Mouse (Mus musculus) inflammation-experienced regulatory T-cells (primary cell): ENCODE measurements around the gene Gm13275. TPM values are rescaled to one million over a fixed set of nuclear protein-coding genes. Genes with fewer than 3 reads are reported as not detected.

Experiments
- polyA plus RNA-seq, 2 experiments: library from polyadenylated mRNA; unstranded; fragments of 100-300 nt; shearing (Covaris generic); gene quantifications; one replicate each; pipeline ENCODE4 v1.2.1; 2017

The Gm13275 gene
- polyA plus RNA-seq = not detected

GRCm38 (mm10) chr4:88793936-88794675, at the start of gene Gm13275:
Gene Gm13275, plus strand, starts transcription at chr4:88794487.

DNA sequence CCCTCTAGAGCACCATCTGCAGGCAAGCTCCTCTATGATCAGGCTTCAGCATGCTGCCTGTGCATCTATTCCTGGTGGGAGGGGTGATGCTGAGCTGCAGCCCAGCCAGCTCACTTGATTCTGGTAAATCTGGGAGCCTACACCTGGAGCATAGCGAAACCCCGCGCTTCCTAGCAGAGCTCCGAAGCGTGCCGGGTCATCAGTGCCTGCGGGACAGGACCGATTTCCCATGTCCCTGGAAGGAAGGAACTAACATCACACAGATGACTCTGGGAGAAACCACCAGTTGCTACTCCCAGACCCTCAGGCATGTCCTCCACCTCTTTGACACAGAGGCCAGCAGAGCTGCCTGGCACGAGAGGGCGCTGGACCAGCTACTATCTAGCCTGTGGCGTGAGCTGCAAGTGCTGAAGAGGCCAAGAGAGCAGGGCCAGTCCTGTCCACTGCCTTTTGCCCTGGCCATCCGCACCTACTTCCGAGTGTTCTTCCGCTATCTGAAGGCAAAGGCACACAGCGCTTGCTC, 39.4 kb upstream of the Gm13275 start, which contains the start of gene Gm13271:
Gene Gm13271, plus strand, starts transcription at position 51 of the 523 bp plus-strand sequence.

GRCm38 (mm10) chr4:88759610-88760268, 34.5 kb upstream of the Gm13275 start, which contains the start of gene Gm13283:
Gene Gm13283, plus strand, starts transcription at chr4:88760119.

GRCm38 (mm10) chr4:88773534-88773933, 20.8 kb upstream of the Gm13275 start, which contains the start of gene Gm13290:
Gene Gm13290, plus strand, starts transcription at chr4:88773834.

GRCm38 (mm10) chr4:88776622-88777021, 17.7 kb upstream of the Gm13275 start, which contains the start of gene Gm13289:
Gene Gm13289, plus strand, starts transcription at chr4:88776922.

DNA sequence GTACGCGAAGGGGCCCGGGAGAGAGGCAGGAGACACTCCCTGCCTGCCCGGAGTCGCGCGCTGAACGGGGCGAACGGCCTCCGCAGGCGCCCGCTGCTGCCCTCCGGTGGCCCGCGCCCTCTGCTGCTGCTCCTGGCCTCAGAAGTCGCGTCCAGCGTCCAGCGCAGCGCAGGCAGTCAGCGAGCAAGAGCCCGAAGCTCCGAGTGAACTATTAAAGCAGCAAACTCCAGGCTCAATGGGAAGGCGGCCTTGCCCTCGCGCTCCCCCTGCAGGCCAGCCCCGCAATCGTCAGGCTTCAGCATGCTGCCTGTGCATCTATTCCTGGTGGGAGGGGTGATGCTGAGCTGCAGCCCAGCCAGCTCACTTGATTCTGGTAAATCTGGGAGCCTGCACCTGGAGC, 14.7 kb upstream of the Gm13275 start, which contains the start of gene Gm13272:
Gene Gm13272, plus strand, starts transcription at position 301 of the 400 bp plus-strand sequence.

GRCm38 (mm10) chr4:88781831-88782230, 12.5 kb upstream of the Gm13275 start, which contains the start of gene Ifnz:
Gene Ifnz, plus strand, starts transcription at chr4:88782131.

DNA sequence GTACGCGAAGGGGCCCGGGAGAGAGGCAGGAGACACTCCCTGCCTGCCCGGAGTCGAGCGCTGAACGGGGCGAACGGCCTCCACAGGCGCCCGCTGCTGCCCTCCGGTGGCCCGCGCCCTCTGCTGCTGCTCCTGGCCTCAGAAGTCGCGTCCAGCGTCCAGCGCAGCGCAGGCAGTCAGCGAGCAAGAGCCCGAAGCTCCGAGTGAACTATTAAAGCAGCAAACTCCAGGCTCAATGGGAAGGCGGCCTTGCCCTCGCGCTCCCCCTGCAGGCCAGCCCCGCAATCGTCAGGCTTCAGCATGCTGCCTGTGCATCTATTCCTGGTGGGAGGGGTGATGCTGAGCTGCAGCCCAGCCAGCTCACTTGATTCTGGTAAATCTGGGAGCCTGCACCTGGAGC, 8.9 kb upstream of the Gm13275 start, which contains the start of gene Gm13276:
Gene Gm13276, plus strand, starts transcription at position 301 of the 400 bp plus-strand sequence.

DNA sequence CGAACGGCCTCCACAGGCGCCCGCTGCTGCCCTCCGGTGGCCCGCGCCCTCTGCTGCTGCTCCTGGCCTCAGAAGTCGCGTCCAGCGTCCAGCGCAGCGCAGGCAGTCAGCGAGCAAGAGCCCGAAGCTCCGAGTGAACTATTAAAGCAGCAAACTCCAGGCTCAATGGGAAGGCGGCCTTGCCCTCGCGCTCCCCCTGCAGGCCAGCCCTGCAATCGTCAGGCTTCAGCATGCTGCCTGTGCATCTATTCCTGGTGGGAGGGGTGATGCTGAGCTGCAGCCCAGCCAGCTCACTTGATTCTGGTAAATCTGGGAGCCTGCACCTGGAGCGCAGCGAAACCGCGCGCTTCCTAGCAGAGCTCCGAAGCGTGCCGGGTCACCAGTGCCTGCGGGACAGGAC, 5.9 kb upstream of the Gm13275 start, which contains the start of gene Gm13277:
Gene Gm13277, plus strand, starts transcription at position 231 of the 400 bp plus-strand sequence.

GRCm38 (mm10) chr4:88791250-88791649, 3.0 kb upstream of the Gm13275 start, which contains the start of gene Gm13278:
Gene Gm13278, plus strand, starts transcription at chr4:88791550.

DNA sequence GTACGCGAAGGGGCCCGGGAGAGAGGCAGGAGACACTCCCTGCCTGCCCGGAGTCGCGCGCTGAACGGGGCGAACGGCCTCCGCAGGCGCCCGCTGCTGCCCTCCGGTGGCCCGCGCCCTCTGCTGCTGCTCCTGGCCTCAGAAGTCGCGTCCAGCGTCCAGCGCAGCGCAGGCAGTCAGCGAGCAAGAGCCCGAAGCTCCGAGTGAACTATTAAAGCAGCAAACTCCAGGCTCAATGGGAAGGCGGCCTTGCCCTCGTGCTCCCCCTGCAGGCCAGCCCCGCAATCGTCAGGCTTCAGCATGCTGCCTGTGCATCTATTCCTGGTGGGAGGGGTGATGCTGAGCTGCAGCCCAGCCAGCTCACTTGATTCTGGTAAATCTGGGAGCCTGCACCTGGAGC, 2.8 kb downstream of the Gm13275 start, which contains the start of gene Gm13279:
Gene Gm13279, plus strand, starts transcription at position 301 of the 400 bp plus-strand sequence.

GRCm38 (mm10) chr4:88799365-88799764, 5.1 kb downstream of the Gm13275 start, which contains the start of gene Gm13285:
Gene Gm13285, plus strand, starts transcription at chr4:88799665.

DNA sequence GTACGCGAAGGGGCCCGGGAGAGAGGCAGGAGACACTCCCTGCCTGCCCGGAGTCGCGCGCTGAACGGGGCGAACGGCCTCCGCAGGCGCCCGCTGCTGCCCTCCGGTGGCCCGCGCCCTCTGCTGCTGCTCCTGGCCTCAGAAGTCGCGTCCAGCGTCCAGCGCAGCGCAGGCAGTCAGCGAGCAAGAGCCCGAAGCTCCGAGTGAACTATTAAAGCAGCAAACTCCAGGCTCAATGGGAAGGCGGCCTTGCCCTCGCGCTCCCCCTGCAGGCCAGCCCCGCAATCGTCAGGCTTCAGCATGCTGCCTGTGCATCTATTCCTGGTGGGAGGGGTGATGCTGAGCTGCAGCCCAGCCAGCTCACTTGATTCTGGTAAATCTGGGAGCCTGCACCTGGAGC, 8.7 kb downstream of the Gm13275 start, which contains the start of gene Gm13287:
Gene Gm13287, plus strand, starts transcription at position 301 of the 400 bp plus-strand sequence.

DNA sequence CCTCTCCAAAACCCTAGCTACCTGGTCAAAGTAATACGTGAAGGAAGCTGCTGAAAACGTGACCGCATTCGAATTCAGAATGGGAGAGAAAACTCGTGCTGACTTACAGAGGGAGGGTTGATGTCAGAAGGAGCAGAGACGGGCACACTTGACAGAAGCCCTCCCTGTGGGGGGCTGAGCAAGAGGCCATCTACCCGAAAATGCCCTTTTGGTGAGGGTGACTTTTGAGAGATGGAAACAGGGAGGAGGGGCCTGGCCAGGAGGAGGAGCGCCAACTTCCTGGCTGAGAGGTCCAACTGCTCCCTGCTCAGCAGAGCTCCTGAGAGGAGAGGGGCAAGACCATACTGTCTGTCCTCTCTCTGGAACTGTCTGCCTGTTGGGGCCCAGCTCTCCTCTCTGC, 10.9 kb downstream of the Gm13275 start, which contains the start of gene Gm13288:
Gene Gm13288, plus strand, starts transcription at position 301 of the 400 bp plus-strand sequence.

GRCm38 (mm10) chr4:88815928-88816327, 21.6 kb downstream of the Gm13275 start, which contains the start of gene Ifna7:
Gene Ifna7, plus strand, starts transcription at chr4:88816228.

GRCm38 (mm10) chr4:88819659-88820058, 25.4 kb downstream of the Gm13275 start, which contains the start of gene Ifna11:
Gene Ifna11, plus strand, starts transcription at chr4:88819959.

GRCm38 (mm10) chr4:88827116-88827515, 32.8 kb downstream of the Gm13275 start, which contains the start of gene Ifna6:
Gene Ifna6, plus strand, starts transcription at chr4:88827416.

DNA sequence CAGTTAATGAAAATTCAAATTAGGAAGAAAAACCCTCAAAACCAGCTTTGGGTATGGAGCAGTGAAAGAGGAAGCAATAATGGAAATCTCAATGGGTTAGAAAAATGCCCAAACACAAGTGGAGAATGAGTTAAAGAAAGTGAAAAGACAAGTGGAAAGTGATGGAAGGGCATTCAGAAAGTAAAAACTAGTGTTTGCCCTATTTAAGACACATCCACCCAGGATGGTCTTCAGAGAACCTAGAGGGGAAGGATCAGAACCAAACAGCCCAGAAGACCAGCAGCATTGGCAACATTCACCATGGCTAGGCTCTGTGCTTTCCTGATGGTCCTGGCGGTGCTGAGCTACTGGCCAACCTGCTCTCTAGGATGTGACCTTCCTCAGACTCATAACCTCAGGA, 40.9 kb downstream of the Gm13275 start, which contains the start of gene Ifna5:
Gene Ifna5, plus strand, starts transcription at position 301 of the 400 bp plus-strand sequence.

DNA sequence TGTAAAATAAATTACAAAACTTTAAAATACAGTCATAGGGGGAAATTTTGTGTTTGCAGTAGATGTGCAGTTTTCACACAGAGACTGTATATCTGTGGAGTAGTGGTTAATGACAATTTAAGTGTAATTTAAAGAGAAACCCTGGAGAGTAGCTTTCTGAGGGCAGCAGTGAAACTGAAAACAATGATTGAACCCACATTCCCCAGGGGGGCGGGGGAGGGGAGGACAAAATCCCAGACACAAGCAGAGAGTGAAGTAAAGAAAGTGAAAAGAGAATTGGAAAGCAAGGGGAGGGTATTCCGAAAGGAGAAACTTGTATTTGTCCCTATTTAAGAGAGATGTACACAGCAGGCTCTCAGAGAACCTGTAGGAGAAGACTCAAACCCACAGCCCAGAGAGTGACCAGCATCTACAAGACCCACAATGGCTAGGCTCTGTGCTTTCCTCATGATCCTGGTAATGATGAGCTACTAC, 47.2 kb downstream of the Gm13275 start, which contains the start of gene Ifna4:
Gene Ifna4, plus strand, starts transcription at position 424 of the 474 bp plus-strand sequence.

